Mouse (Mus musculus) lung, adult 2 months (tissue): ENCODE measurements around the gene Nebl.

Experiments used
- CTCF ChIP-seq: fragments of 200-500 bp; IDR thresholded peaks from 2 replicates; pipeline ENCODE4 v1.5.1; 2011; ENCODE audit warnings: mild to moderate bottlenecking, low read length, control low read depth; ENCODE audit not compliant: insufficient read depth
- POLR2A ChIP-seq: fragments of 200-500 bp; IDR thresholded peaks from 2 replicates; pipeline ENCODE4 v1.6.1; 2011; ENCODE audit warnings: low read depth, mild to moderate bottlenecking, control low read depth, low read length, borderline replicate concordance; ENCODE audit errors: extremely low read depth

GRCm38 (mm10) chr2:17715149-17715767, 16.0 kb downstream of the Nebl start:
- no peak for TF ChIP-seq CTCF
- TF ChIP-seq POLR2A = no peak
